Mouse (Mus musculus) ES-E14 (cell line): ENCODE measurements around the gene Atg5.
"Not testable (repeated sequence)": the region's sequence is repeated elsewhere in the genome, so short reads cannot be mapped to it uniquely, and the experiment has no call there.

Source experiments
- CHD2 ChIP-seq: IDR thresholded peaks from 2 replicates; pipeline ENCODE4 v1.6.1; 2014; ENCODE audit warnings: mild to moderate bottlenecking, low read depth, low read length, inconsistent platforms
- HCFC1 ChIP-seq: IDR thresholded peaks from 2 replicates; pipeline ENCODE4 v1.6.1; 2012; ENCODE audit warnings: low read length, inconsistent platforms, borderline replicate concordance; ENCODE audit not compliant: insufficient read depth

DNA sequence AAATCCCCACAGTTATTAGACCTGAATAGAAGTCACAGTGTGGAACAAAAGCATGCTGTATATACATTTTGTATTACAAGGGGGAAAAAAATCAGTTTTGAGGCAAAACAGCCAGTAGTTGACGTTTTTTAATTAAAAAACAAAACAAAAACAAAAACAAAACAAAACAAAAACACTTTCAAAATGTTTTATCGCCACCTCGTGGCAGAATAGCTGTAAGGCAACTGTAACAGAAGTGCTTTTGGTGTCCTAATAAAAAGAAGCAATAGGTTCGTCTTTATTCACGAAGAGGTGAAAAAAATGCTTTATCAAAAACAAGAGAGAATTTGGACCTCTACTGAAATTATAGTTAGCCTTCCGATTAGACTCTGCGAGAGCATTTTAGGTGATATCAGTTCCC lies 32.9 kb upstream of the Atg5 start:
- TF ChIP-seq HCFC1, CHD2: not testable (repeated sequence)
